7 mouse cellular contexts compared by ENCODE assay signal in the genomic region with DNA sequence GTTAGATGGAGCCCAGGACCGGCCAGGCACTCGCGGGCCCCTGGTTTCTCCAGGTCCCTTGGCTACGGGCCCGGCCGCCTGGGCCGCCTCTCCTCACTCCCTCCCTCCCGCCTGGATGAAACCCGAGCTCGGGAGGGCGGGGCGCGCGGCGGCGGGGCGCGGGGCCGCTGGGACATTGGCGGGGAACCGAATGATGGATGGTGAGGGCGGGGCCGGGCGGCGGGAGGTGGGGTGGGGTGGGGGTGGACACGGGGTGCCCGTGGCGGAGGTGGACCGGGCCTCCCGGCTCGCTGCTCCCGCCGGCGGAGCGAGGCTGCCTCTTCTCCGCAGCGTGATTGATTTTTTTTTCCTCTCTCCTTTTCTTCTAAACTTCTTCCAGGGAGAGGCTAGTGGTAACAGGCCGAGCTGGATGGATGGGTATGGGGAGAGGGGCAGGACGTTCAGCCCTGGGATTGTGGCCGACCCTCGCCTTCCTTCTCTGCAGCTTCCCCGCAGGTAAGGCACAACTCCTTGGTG. TPM values are rescaled to one million over a fixed set of nuclear protein-coding genes. Genes with fewer than 3 reads are reported as not detected.
A peak's percentile ranks its signal among the peaks of the same experiment; 100 is the strongest.
DNase-seq lines count a peak whose midpoint lies in the region; ATAC-seq and TF ChIP-seq lines count a peak whose summit lies in the region.

No protein-coding gene starts in this region.

- no peak for TF ChIP-seq CTCF in hindbrain, postnatal 0 days (IDR thresholded peaks at IDR 0.05; ENCODE audit: low read depth)

- H3K4me1 ChIP-seq in hindbrain, postnatal 0 days (ENCODE audit: insufficient read depth, low read length): peaks cover 13% of the 10 kb centered on the region
- H3K4me1 ChIP-seq in midbrain, embryonic 11.5 days (ENCODE audit: control insufficient read depth, insufficient read depth, low read length): peaks cover 53% of the 10 kb centered on the region
- H3K4me1 ChIP-seq in stomach, embryonic 14.5 days (ENCODE audit: control insufficient read depth, insufficient read depth, low read length): peaks cover 40% of the 10 kb centered on the region

- WGBS in hindbrain, postnatal 0 days: 2% methylated on average over 41 of the region's 42 CpGs
- under 1% methylated on average over 40 of the region's 42 CpGs for WGBS in midbrain, embryonic 11.5 days
- 1% methylated on average over 36 of the region's 42 CpGs for WGBS in stomach, embryonic 14.5 days

- H3K27ac ChIP-seq in hindbrain, postnatal 0 days: peak overlapping the region; percentile 92
- H3K27ac ChIP-seq in midbrain, embryonic 11.5 days (ENCODE audit: low read depth, low read length): peak overlapping the region; percentile 92
- peak overlapping the region; percentile 96 for H3K27ac ChIP-seq in stomach, embryonic 14.5 days (ENCODE audit: low read length)

- peak; percentile 85 for ATAC-seq in hindbrain, postnatal 0 days
- peak; percentile 84 for ATAC-seq in midbrain, embryonic 11.5 days (ENCODE audit: low FRiP score)
- ATAC-seq in stomach, embryonic 14.5 days (ENCODE audit: insufficient number of reproducible peaks, insufficient read depth, low FRiP score, low read depth): peak; percentile 89

- intact Hi-C loops in gastrocnemius, postnatal 14 days (cut with DNase I; ENCODE audit: low total_unique reads): no loop called here
- intact Hi-C loops in left cerebral cortex, postnatal 4 days (cut with DNase I): loop anchor here (10.0 kb wide), 1 partner anchor 846 kb away; no protein-coding TSS in a partner anchor

- no peaks in the 10 kb centered on the region for H3K9me3 ChIP-seq in hindbrain, postnatal 0 days (ENCODE audit: low read length)
- no peaks in the 10 kb centered on the region for H3K9me3 ChIP-seq in midbrain, embryonic 11.5 days (ENCODE audit: control insufficient read depth, low read length)
- H3K9me3 ChIP-seq in stomach, embryonic 14.5 days (ENCODE audit: control insufficient read depth, low read depth, low read length): no peaks in the 10 kb centered on the region

- peak overlapping the region; percentile 70 for H3K9ac ChIP-seq in hindbrain, postnatal 0 days (replicated peaks; ENCODE audit: low read length)
- peak overlapping the region; percentile 98 for H3K9ac ChIP-seq in midbrain, embryonic 11.5 days (ENCODE audit: low read length)
- H3K9ac ChIP-seq in stomach, embryonic 14.5 days (replicated peaks; ENCODE audit: low read depth, low read length): peak overlapping the region; percentile 86

- H3K36me3 ChIP-seq in hindbrain, postnatal 0 days (ENCODE audit: insufficient read depth, low read length): 0 out of 2 replicates have a peak, but pooled peaks cover 4% of the 10 kb centered on the region
- H3K36me3 ChIP-seq in midbrain, embryonic 11.5 days (ENCODE audit: control insufficient read depth, insufficient read depth, low read length): peaks cover 12% of the 10 kb centered on the region; the same call in 1 of the 2 replicates
- H3K36me3 ChIP-seq in stomach, embryonic 14.5 days (ENCODE audit: control insufficient read depth, insufficient read depth, low read length): peaks cover 3% of the 10 kb centered on the region; the same call in 1 of the 2 replicates

- no peaks in the 10 kb centered on the region for H3K27me3 ChIP-seq in hindbrain, postnatal 0 days (ENCODE audit: insufficient read depth, low read length)
- H3K27me3 ChIP-seq in midbrain, embryonic 11.5 days (ENCODE audit: control insufficient read depth, insufficient read depth, low read length): no peaks in the 10 kb centered on the region
- H3K27me3 ChIP-seq in stomach, embryonic 14.5 days (ENCODE audit: control insufficient read depth, insufficient read depth, low read length): no peaks in the 10 kb centered on the region

- H3K4me2 ChIP-seq in hindbrain, postnatal 0 days (ENCODE audit: low read depth, low read length): peak overlapping the region; percentile 94
- peak overlapping the region; percentile 87 for H3K4me2 ChIP-seq in midbrain, embryonic 11.5 days
- H3K4me2 ChIP-seq in stomach, embryonic 14.5 days (replicated peaks; ENCODE audit: low read depth, low read length): peak overlapping the region; percentile 85

- H3K4me3 ChIP-seq in hindbrain, postnatal 0 days (ENCODE audit: low read length): peak overlapping the region; percentile 62
- peak overlapping the region; percentile 91 for H3K4me3 ChIP-seq in midbrain, embryonic 11.5 days (ENCODE audit: low read depth, low read length)
- H3K4me3 ChIP-seq in stomach, embryonic 14.5 days (ENCODE audit: low read depth, low read length): peak overlapping the region; percentile 94

- DNase-seq in adrenal gland, postnatal 10 days: peak; percentile 93
- peak; percentile 91 for DNase-seq in embryo, embryonic 10 days (ENCODE audit: low spot score)
- peak; percentile 96 for DNase-seq in gastrocnemius, postnatal 14 days
- DNase-seq in hindbrain, postnatal 0 days (ENCODE audit: low spot score): peak; percentile 89
- peak; percentile 87 for DNase-seq in left cerebral cortex, postnatal 4 days
- peak; percentile 98 for DNase-seq in midbrain, embryonic 11.5 days (ENCODE audit: low spot score, missing footprints)

RNA-seq across cellular contexts. Expression of a gene that starts 15.8 kb away (rescaled TPM):
- 10 to 100 TPM; 10.3 to 20.0 TPM for total RNA-seq in adrenal gland, postnatal 10 days (2021)
- total RNA-seq in gastrocnemius, postnatal 14 days (2021): 10 to 100 TPM; 53.4 to 73.5 TPM
- 139 and 147 TPM in 2 replicates for total RNA-seq in hindbrain, postnatal 0 days (2014; rRNA removed)
- polyA plus RNA-seq in hindbrain, postnatal 0 days (2015; fragmentation: Nextera tagmentation; extraction: Ambion mirVana): 33.7 and 36.5 TPM in 2 replicates
- total RNA-seq in left cerebral cortex, postnatal 4 days (2021): 100 to 1,000 TPM; 185 to 206 TPM
- polyA plus RNA-seq in midbrain, embryonic 11.5 days (2014; fragmentation: Nextera tagmentation; extraction: Ambion mirVana): 43.9 and 47.5 TPM in 2 replicates
- 24.9 and 30.5 TPM in 2 replicates for polyA plus RNA-seq in stomach, embryonic 14.5 days (2014; fragmentation: Nextera tagmentation; extraction: Ambion mirVana)

Comparison
In these comparisons a context has a peak if more than half of its experiments do, and no peak if none do; other contexts are left out.
1. Peak in every context shown above with its lines: DNase-seq, ATAC-seq, H3K4me3 ChIP-seq and H3K27ac ChIP-seq.